10 mouse cellular contexts compared by ENCODE assay signal in genomic region chr19:6267306-6268169, GRCm38 (mm10). TPM values are rescaled to one million over a fixed set of nuclear protein-coding genes. Genes with fewer than 3 reads are reported as not detected.
DNase-seq lines count a peak whose midpoint lies in the region; ATAC-seq and TF ChIP-seq lines count a peak whose summit lies in the region.
"Had no signal": no experiment of that assay in that cellular context is flagged by ENCODE, and none has a peak within 500 bp of the region (broad histone marks: within the 10 kb centered on the region; RNA-seq: fewer than 3 reads in every experiment).

No protein-coding gene starts in this region.

- H3K4me2 ChIP-seq in hindbrain, embryonic 11.5 days (replicated peaks; ENCODE audit: low read depth, low read length) = no peak overlapping the region
- no peak overlapping the region for H3K4me2 ChIP-seq in heart, postnatal 0 days (ENCODE audit: low read depth, low read length)

- WGBS in hindbrain, embryonic 10.5 days = 77% methylated on average over 11 of the region's 11 CpGs
- WGBS in hindbrain, embryonic 11.5 days = 75% methylated on average over 11 of the region's 11 CpGs
- 47% methylated on average over 11 of the region's 11 CpGs for WGBS in heart, postnatal 0 days
- 76% methylated on average over 11 of the region's 11 CpGs for WGBS in embryonic facial prominence, embryonic 10.5 days

- TF ChIP-seq EP300 in heart, postnatal 0 days (IDR thresholded peaks at IDR 0.05; ENCODE audit: low read depth) = peak; percentile 65; the same call in 1 of the 2 replicates

- TF ChIP-seq CTCF in heart, postnatal 0 days (IDR thresholded peaks at IDR 0.05; ENCODE audit: low read depth) = no peak

- H3K27ac ChIP-seq in hindbrain, embryonic 10.5 days = 0 out of 2 replicates have a peak overlapping the region, but pooled peaks have one; percentile 45
- no peak overlapping the region for H3K27ac ChIP-seq in hindbrain, embryonic 11.5 days (ENCODE audit: low read depth, low read length)
- no peak overlapping the region for H3K27ac ChIP-seq in heart, postnatal 0 days (ENCODE audit: low read depth)
- no peak overlapping the region for H3K27ac ChIP-seq in embryonic facial prominence, embryonic 10.5 days (replicated peaks)

- H3K4me1 ChIP-seq in hindbrain, embryonic 10.5 days (replicated peaks) = peaks cover 11% of the 10 kb centered on the region
- H3K4me1 ChIP-seq in hindbrain, embryonic 11.5 days (replicated peaks; ENCODE audit: control insufficient read depth, insufficient read depth, low read length) = no peaks in the 10 kb centered on the region
- H3K4me1 ChIP-seq in heart, postnatal 0 days (ENCODE audit: control insufficient read depth, insufficient read depth) = no peaks in the 10 kb centered on the region
- H3K4me1 ChIP-seq in embryonic facial prominence, embryonic 10.5 days = peaks cover 12% of the 10 kb centered on the region

- no peaks in the 10 kb centered on the region for H3K9me3 ChIP-seq in hindbrain, embryonic 10.5 days
- no peaks in the 10 kb centered on the region for H3K9me3 ChIP-seq in hindbrain, embryonic 11.5 days (ENCODE audit: control insufficient read depth, low read length)
- H3K9me3 ChIP-seq in heart, postnatal 0 days (replicated peaks; ENCODE audit: control insufficient read depth, low read length) = no peaks in the 10 kb centered on the region
- H3K9me3 ChIP-seq in embryonic facial prominence, embryonic 10.5 days = no peaks in the 10 kb centered on the region

- peaks cover 5% of the 10 kb centered on the region for H3K36me3 ChIP-seq in hindbrain, embryonic 10.5 days
- H3K36me3 ChIP-seq in hindbrain, embryonic 11.5 days (ENCODE audit: control insufficient read depth, insufficient read depth, low read length) = no peaks in the 10 kb centered on the region
- no peaks in the 10 kb centered on the region for H3K36me3 ChIP-seq in heart, postnatal 0 days (replicated peaks; ENCODE audit: control insufficient read depth, insufficient read depth, low read length)
- H3K36me3 ChIP-seq in embryonic facial prominence, embryonic 10.5 days (replicated peaks) = peaks cover under 1% of the 10 kb centered on the region

- H3K27me3 ChIP-seq in hindbrain, embryonic 10.5 days (ENCODE audit: insufficient read depth, poor library complexity, severe bottlenecking) = peaks cover 3% of the 10 kb centered on the region; the same call in 1 of the 2 replicates
- H3K27me3 ChIP-seq in hindbrain, embryonic 11.5 days (ENCODE audit: control insufficient read depth, insufficient read depth, low read length) = no peaks in the 10 kb centered on the region
- H3K27me3 ChIP-seq in heart, postnatal 0 days (ENCODE audit: control insufficient read depth, insufficient read depth, low read length) = peaks cover 5% of the 10 kb centered on the region; the same call in 1 of the 2 replicates
- peaks cover 6% of the 10 kb centered on the region for H3K27me3 ChIP-seq in embryonic facial prominence, embryonic 10.5 days (replicated peaks; ENCODE audit: low read depth, poor library complexity, severe bottlenecking)

- no peak for DNase-seq in hindbrain, embryonic 10.5 days (ENCODE audit: low spot score)
- no peak for DNase-seq in hindbrain, embryonic 11.5 days (ENCODE audit: low spot score)
- DNase-seq in heart, postnatal 0 days (ENCODE audit: low spot score) = no peak
- peak; percentile 62 for DNase-seq in lung, postnatal 10 days
- DNase-seq in frontal cortex, postnatal 25 days (ENCODE audit: low spot score in 2 of 2) = no peak
- no peak for DNase-seq in left cerebral cortex, postnatal 14 days (ENCODE audit: low spot score in 2 of 2)
- DNase-seq in embryonic facial prominence, embryonic 10.5 days (ENCODE audit: low spot score) = no peak

- intact Hi-C loops in left cerebral cortex, postnatal 14 days (cut with DNase I) = loop anchor here (1.0 to 2.0 kb wide), 2 partner anchors 37 to 63 kb away; no protein-coding TSS in a partner anchor

- H3K9ac ChIP-seq in hindbrain, embryonic 11.5 days (ENCODE audit: low read depth, low read length) = no peak overlapping the region
- H3K9ac ChIP-seq in heart, postnatal 0 days (replicated peaks; ENCODE audit: low read depth, low read length) = no peak overlapping the region

- H3K4me3 ChIP-seq in hindbrain, embryonic 10.5 days = no peak overlapping the region
- H3K4me3 ChIP-seq in hindbrain, embryonic 11.5 days (ENCODE audit: low read depth, low read length) = no peak overlapping the region
- H3K4me3 ChIP-seq in heart, postnatal 0 days (ENCODE audit: low read depth, low read length) = no peak overlapping the region
- no peak overlapping the region for H3K4me3 ChIP-seq in embryonic facial prominence, embryonic 10.5 days
- H3K4me3 ChIP-seq: erythroblast, embryonic 14.5 days had no signal

- ATAC-seq in hindbrain, embryonic 11.5 days (ENCODE audit: low FRiP score) = no peak
- ATAC-seq in cerebellum, adult (ENCODE audit: insufficient number of reproducible peaks, low FRiP score, low TSS enrichment) = peak; percentile 82
- peak; percentile 13 for ATAC-seq in heart, postnatal 0 days (ENCODE audit: insufficient read depth, low read depth)

RNA-seq across cellular contexts. Expression of gene Ehd1, which starts 9.0 kb away (rescaled TPM):
- polyA plus RNA-seq in hindbrain, embryonic 10.5 days (2016; fragmentation: Nextera tagmentation; extraction: Ambion mirVana) = 87.8 and 103 TPM in 2 replicates
- 62.6 and 67.4 TPM in 2 replicates for polyA plus RNA-seq in hindbrain, embryonic 11.5 days (2014; fragmentation: Nextera tagmentation; extraction: Ambion mirVana)
- 127 and 200 TPM in 2 replicates for total RNA-seq in heart, postnatal 0 days (2014; rRNA removed; ENCODE audit: low replicate concordance)
- 56.4 and 60.3 TPM in 2 replicates for polyA plus RNA-seq in heart, postnatal 0 days (2015; fragmentation: Nextera tagmentation; extraction: Ambion mirVana)
- 10 to 100 TPM; 44.2 to 51.7 TPM for total RNA-seq in left cerebral cortex, postnatal 14 days (2021)
- 81.8 and 83.5 TPM in 2 replicates for polyA plus RNA-seq in embryonic facial prominence, embryonic 10.5 days (2016; fragmentation: Nextera tagmentation; extraction: Ambion mirVana)

RNA-seq across cellular contexts. Expression of gene Atg2a, which starts 26.1 kb away (rescaled TPM):
- 10.3 and 14.9 TPM in 2 replicates for polyA plus RNA-seq in hindbrain, embryonic 10.5 days (2016; fragmentation: Nextera tagmentation; extraction: Ambion mirVana)
- polyA plus RNA-seq in hindbrain, embryonic 11.5 days (2014; fragmentation: Nextera tagmentation; extraction: Ambion mirVana) = 7.0 and 8.1 TPM in 2 replicates
- total RNA-seq in heart, postnatal 0 days (2014; rRNA removed; ENCODE audit: low replicate concordance) = 18.9 and 24.5 TPM in 2 replicates
- 4.7 and 5.6 TPM in 2 replicates for polyA plus RNA-seq in heart, postnatal 0 days (2015; fragmentation: Nextera tagmentation; extraction: Ambion mirVana)
- 10 to 100 TPM; 37.8 to 38.5 TPM for total RNA-seq in left cerebral cortex, postnatal 14 days (2021)
- polyA plus RNA-seq in embryonic facial prominence, embryonic 10.5 days (2016; fragmentation: Nextera tagmentation; extraction: Ambion mirVana) = 12.5 and 13.6 TPM in 2 replicates

RNA-seq across cellular contexts. Expression of gene Ppp2r5b, which starts 31.9 kb away (rescaled TPM):
- 37.8 and 53.8 TPM in 2 replicates for polyA plus RNA-seq in hindbrain, embryonic 10.5 days (2016; fragmentation: Nextera tagmentation; extraction: Ambion mirVana)
- polyA plus RNA-seq in hindbrain, embryonic 11.5 days (2014; fragmentation: Nextera tagmentation; extraction: Ambion mirVana) = 42.1 and 46.8 TPM in 2 replicates
- 20.6 and 40.3 TPM in 2 replicates for total RNA-seq in heart, postnatal 0 days (2014; rRNA removed; ENCODE audit: low replicate concordance)
- polyA plus RNA-seq in heart, postnatal 0 days (2015; fragmentation: Nextera tagmentation; extraction: Ambion mirVana) = 18.3 and 18.6 TPM in 2 replicates
- 100 to 1,000 TPM; 187 to 194 TPM for total RNA-seq in left cerebral cortex, postnatal 14 days (2021)
- 25.5 and 26.3 TPM in 2 replicates for polyA plus RNA-seq in embryonic facial prominence, embryonic 10.5 days (2016; fragmentation: Nextera tagmentation; extraction: Ambion mirVana)

RNA-seq across cellular contexts. Expression of gene Cdc42bpg, which starts 38.7 kb away (rescaled TPM):
- 0.29 and 0.37 TPM in 2 replicates for polyA plus RNA-seq in hindbrain, embryonic 10.5 days (2016; fragmentation: Nextera tagmentation; extraction: Ambion mirVana)
- polyA plus RNA-seq in hindbrain, embryonic 11.5 days (2014; fragmentation: Nextera tagmentation; extraction: Ambion mirVana) = 0.50 and 0.82 TPM in 2 replicates
- 4.8 and 9.5 TPM in 2 replicates for total RNA-seq in heart, postnatal 0 days (2014; rRNA removed; ENCODE audit: low replicate concordance)
- polyA plus RNA-seq in heart, postnatal 0 days (2015; fragmentation: Nextera tagmentation; extraction: Ambion mirVana) = 0.49 and 0.51 TPM in 2 replicates
- total RNA-seq in left cerebral cortex, postnatal 14 days (2021) = 1 to 10 TPM; 2.7 to 3.1 TPM
- 0.12 and 0.39 TPM in 2 replicates for polyA plus RNA-seq in embryonic facial prominence, embryonic 10.5 days (2016; fragmentation: Nextera tagmentation; extraction: Ambion mirVana)

RNA-seq across cellular contexts. Expression of gene Gpha2, which starts 41.4 kb away (rescaled TPM):
- 0.57 TPM in 1 of 2 replicates, not detected in the other for polyA plus RNA-seq in hindbrain, embryonic 10.5 days (2016; fragmentation: Nextera tagmentation; extraction: Ambion mirVana)
- 0.71 and 0.98 TPM in 2 replicates for polyA plus RNA-seq in hindbrain, embryonic 11.5 days (2014; fragmentation: Nextera tagmentation; extraction: Ambion mirVana)
- total RNA-seq in heart, postnatal 0 days (2014; rRNA removed; ENCODE audit: low replicate concordance) = not detected in 2 replicates
- not detected in 2 replicates for polyA plus RNA-seq in heart, postnatal 0 days (2015; fragmentation: Nextera tagmentation; extraction: Ambion mirVana)
- not detected for total RNA-seq in left cerebral cortex, postnatal 14 days (2021)
- polyA plus RNA-seq in embryonic facial prominence, embryonic 10.5 days (2016; fragmentation: Nextera tagmentation; extraction: Ambion mirVana) = 0.98 and 1.3 TPM in 2 replicates
- polyA plus RNA-seq: erythroblast, embryonic 14.5 days; liver, embryonic 16.5 days had no signal
